Mouse (Mus musculus) lung, adult 18-20 months (tissue): Measurements from ENCODE around the gene Fxn.

Experiments
- DNase-seq, 2 experiments: peaks; one replicate each; pipeline ENCODE4 v3.0.0; 2022; ENCODE audit warnings: mixed read lengths in 2 of 2

Gene Fxn

GRCm38 (mm10) chr19:24280601-24281228 lies at the start of gene Fxn:
Gene Fxn, minus strand, starts transcription at chr19:24280605.
- DNase-seq, result no peak

GRCm38 (mm10) chr19:24327921-24328320 lies 47.5 kb upstream of the Fxn start:
- no peak for DNase-seq

- no peak for DNase-seq
These were observed 46.6 kb upstream of the Fxn start for GRCm38 (mm10) chr19:24326969-24327368.

- no peak for DNase-seq
These were observed 45.3 kb upstream of the Fxn start for GRCm38 (mm10) chr19:24325692-24326091.

- no peak for DNase-seq
These were observed 43.6 kb upstream of the Fxn start for GRCm38 (mm10) chr19:24323841-24324613.

GRCm38 (mm10) chr19:24321900-24322311 lies 41.5 kb upstream of the Fxn start:
- no peak for DNase-seq

- peak; percentile 70 to 77 for DNase-seq
These were observed 41.0 kb upstream of the Fxn start for GRCm38 (mm10) chr19:24321211-24321899.

- no peak for DNase-seq
These were observed 37.8 kb upstream of the Fxn start for GRCm38 (mm10) chr19:24318172-24318571.

GRCm38 (mm10) chr19:24317731-24318130 lies 37.3 kb upstream of the Fxn start:
- no peak for DNase-seq

GRCm38 (mm10) chr19:24317038-24317591 lies 36.7 kb upstream of the Fxn start:
- no peak for DNase-seq

- DNase-seq, result no peak
These were observed 35.8 kb upstream of the Fxn start for GRCm38 (mm10) chr19:24316060-24316725.

GRCm38 (mm10) chr19:24315234-24315633 lies 34.8 kb upstream of the Fxn start:
- no peak for DNase-seq

GRCm38 (mm10) chr19:24314676-24315075 lies 34.3 kb upstream of the Fxn start:
- DNase-seq, result no peak

GRCm38 (mm10) chr19:24312556-24313342 lies 32.3 kb upstream of the Fxn start:
- no peak for DNase-seq

- DNase-seq, result no peak
These were observed 31.6 kb upstream of the Fxn start for GRCm38 (mm10) chr19:24312046-24312445.

GRCm38 (mm10) chr19:24308305-24308705 lies 27.9 kb upstream of the Fxn start:
- DNase-seq, result peak in 1 of 2 experiments; percentile 39

GRCm38 (mm10) chr19:24307271-24308221 lies 27.1 kb upstream of the Fxn start:
- peak; percentile 43 to 66 for DNase-seq

GRCm38 (mm10) chr19:24306351-24306750 lies 25.9 kb upstream of the Fxn start:
- DNase-seq, result no peak

GRCm38 (mm10) chr19:24302198-24302597 lies 21.8 kb upstream of the Fxn start:
- DNase-seq, result no peak

GRCm38 (mm10) chr19:24301768-24302148 lies 21.4 kb upstream of the Fxn start:
- no peak for DNase-seq
